Mouse (Mus musculus) bone marrow macrophage, adult 2 months (primary cell): Measurements from ENCODE around the gene Git2.

Source experiments
- CTCF ChIP-seq: IDR thresholded peaks from 2 replicates; pipeline ENCODE4 v1.5.1; 2012; ENCODE audit warnings: low read depth, mild to moderate bottlenecking, low read length, moderate library complexity
- POLR2A ChIP-seq: IDR thresholded peaks from 2 replicates; pipeline ENCODE4 v1.6.1; 2012; ENCODE audit warnings: mild to moderate bottlenecking, low read depth, low read length, borderline replicate concordance

GRCm38 (mm10) chr5:114795653-114796052 lies 20.3 kb upstream of the Git2 start:
- TF ChIP-seq CTCF (no peak), POLR2A (no peak)
